Mouse (Mus musculus) kidney, embryonic 16.5 days (tissue): Measurements from ENCODE around the gene Vwa8. TPM values are rescaled to one million over a fixed set of nuclear protein-coding genes. Genes with fewer than 3 reads are reported as not detected.

Source experiments
- ATAC-seq: fragments of 200-750 bp; cut with Nextera tagmentation; 2 replicates; pipeline ENCODE4 v1.8.0; 2017; ENCODE audit warnings: moderate TSS enrichment; ENCODE audit not compliant: low FRiP score, low TSS enrichment
- H3K27ac ChIP-seq: fragments of 300-500 bp; sonication (generic); 2 replicates; pipeline ENCODE4 v1.5.1; 2014; ENCODE audit warnings: low read length
- H3K27me3 ChIP-seq: fragments of 300-500 bp; sonication (generic); 2 replicates; pipeline ENCODE4 v1.6.1; 2014; ENCODE audit warnings: low read length, control low read depth, mixed read lengths; ENCODE audit not compliant: insufficient read depth
- H3K36me3 ChIP-seq: fragments of 300-500 bp; sonication (generic); 2 replicates; pipeline ENCODE4 v1.6.1; 2014; ENCODE audit warnings: low read length, control low read depth, mixed read lengths; ENCODE audit not compliant: insufficient read depth
- H3K4me1 ChIP-seq: fragments of 300-500 bp; sonication (generic); 2 replicates; pipeline ENCODE4 v1.6.1; 2014; ENCODE audit warnings: low read length, control low read depth, mixed read lengths; ENCODE audit not compliant: insufficient read depth
- H3K4me2 ChIP-seq: fragments of 300-500 bp; sonication (generic); replicated peaks from 2 replicates; pipeline ENCODE4 v1.6.1; 2014; ENCODE audit warnings: low read depth, low read length
- H3K4me3 ChIP-seq: fragments of 300-500 bp; sonication (generic); 2 replicates; pipeline ENCODE4 v1.5.1; 2014; ENCODE audit warnings: mild to moderate bottlenecking, low read length
- H3K9ac ChIP-seq: fragments of 300-500 bp; sonication (generic); replicated peaks from 2 replicates; pipeline ENCODE4 v1.6.1; 2014; ENCODE audit warnings: low read length
- H3K9me3 ChIP-seq: fragments of 300-500 bp; sonication (generic); 2 replicates; pipeline ENCODE4 v1.6.1; 2016; ENCODE audit warnings: low read length, control low read depth
- WGBS: fragments of 180-500 bp; shearing (Covaris S2); extraction: QIAGEN DNeasy Blood & Tissue Kit; methylation state at CpG from one replicate; pipeline ENCODE4 v1.1.7; 2014; 5-methylcytosine and 5-hydroxymethylcytosine counted together
- polyA plus RNA-seq: library from polyadenylated mRNA; unstranded; fragments of >200 nt; fragmentation: Nextera tagmentation; extraction: Ambion mirVana; gene quantifications from 2 replicates; pipeline ENCODE4 v1.2.1, GENCODE M21; 2015

Gene Vwa8
- polyA plus RNA-seq, 1 experiment from 2014 or later: 16.0 TPM

DNA sequence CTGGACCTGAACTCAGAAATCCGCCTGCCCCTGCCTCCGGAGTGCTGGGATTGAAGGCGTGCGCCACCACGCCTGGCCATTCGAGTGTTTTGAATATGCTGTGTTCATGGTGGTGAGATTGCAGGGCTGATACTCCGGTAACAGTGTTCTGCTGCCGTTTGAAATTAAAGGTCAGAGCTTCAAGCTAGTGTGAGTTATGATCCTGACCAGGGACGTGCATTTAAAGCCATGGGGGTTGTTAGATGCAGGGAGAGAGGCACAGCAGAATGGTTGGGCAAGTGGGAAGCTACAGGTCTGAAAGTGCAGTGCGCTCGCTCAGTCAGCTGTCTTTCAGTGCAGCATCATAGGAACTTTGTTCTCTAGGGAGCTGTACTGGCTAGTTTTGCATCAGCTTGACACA lies 271.8 kb downstream of the Vwa8 start:
- WGBS: 78% methylated on average over 11 of the region's 11 CpGs
- no peak for ATAC-seq
- H3K27me3 ChIP-seq: no peaks in the 10 kb centered on the region
- H3K4me2 ChIP-seq: no peak overlapping the region
- H3K9me3 ChIP-seq: no peaks in the 10 kb centered on the region
- H3K4me3 ChIP-seq: no peak overlapping the region
- no peaks in the 10 kb centered on the region for H3K4me1 ChIP-seq
- H3K9ac ChIP-seq: no peak overlapping the region
- H3K27ac ChIP-seq: no peak overlapping the region
- H3K36me3 ChIP-seq: no peaks in the 10 kb centered on the region

DNA sequence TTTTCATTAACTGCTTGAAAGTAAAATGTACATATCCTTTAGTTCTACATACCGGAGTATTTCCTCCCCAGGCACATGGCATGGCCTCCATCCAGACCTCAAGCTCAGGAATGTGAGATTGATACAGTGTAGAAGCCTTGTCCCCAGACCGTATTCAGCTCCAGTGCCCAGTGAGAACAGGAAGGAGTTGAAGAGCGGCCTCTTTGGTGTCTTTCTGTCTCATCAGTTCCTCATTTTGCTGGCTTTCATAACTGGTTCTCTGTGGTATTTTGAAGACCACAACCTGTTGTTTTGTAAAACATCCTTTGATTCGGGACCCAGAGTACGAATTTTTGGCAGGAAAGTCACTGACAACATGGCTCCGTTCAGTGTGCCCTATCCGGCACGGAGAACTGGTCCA lies 274.6 kb downstream of the Vwa8 start:
- H3K4me1 ChIP-seq: no peaks in the 10 kb centered on the region
- no peak overlapping the region for H3K9ac ChIP-seq
- 86% methylated on average over 8 of the region's 8 CpGs for WGBS
- H3K9me3 ChIP-seq: no peaks in the 10 kb centered on the region
- no peaks in the 10 kb centered on the region for H3K27me3 ChIP-seq
- ATAC-seq: no peak
- H3K27ac ChIP-seq: no peak overlapping the region
- no peak overlapping the region for H3K4me3 ChIP-seq
- no peak overlapping the region for H3K4me2 ChIP-seq
- no peaks in the 10 kb centered on the region for H3K36me3 ChIP-seq

DNA sequence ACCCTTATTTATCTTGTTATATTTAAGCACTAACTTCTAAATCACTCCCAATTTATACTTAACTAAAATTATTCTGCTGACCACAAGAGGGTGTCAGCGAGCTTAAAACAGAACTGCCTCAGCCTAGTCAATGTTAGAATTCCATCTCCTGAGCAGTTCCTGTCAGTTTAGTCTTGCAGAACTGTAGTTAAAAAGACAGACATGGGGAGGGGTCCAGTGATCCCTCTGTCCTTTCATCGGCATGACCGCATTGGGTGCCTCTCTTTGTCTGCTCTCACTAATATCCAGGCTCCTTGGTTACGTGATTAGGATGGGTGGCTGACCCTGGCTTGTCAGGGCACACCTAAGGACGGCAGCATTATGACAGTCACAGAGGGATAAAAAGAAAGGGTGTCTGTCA lies 275.8 kb downstream of the Vwa8 start:
- no peak overlapping the region for H3K4me3 ChIP-seq
- no peak overlapping the region for H3K9ac ChIP-seq
- H3K9me3 ChIP-seq: no peaks in the 10 kb centered on the region
- ATAC-seq: no peak
- H3K36me3 ChIP-seq: no peaks in the 10 kb centered on the region
- no peak overlapping the region for H3K4me2 ChIP-seq
- no peak overlapping the region for H3K27ac ChIP-seq
- H3K4me1 ChIP-seq: no peaks in the 10 kb centered on the region
- WGBS: 54% methylated on average over 5 of the region's 5 CpGs
- no peaks in the 10 kb centered on the region for H3K27me3 ChIP-seq

DNA sequence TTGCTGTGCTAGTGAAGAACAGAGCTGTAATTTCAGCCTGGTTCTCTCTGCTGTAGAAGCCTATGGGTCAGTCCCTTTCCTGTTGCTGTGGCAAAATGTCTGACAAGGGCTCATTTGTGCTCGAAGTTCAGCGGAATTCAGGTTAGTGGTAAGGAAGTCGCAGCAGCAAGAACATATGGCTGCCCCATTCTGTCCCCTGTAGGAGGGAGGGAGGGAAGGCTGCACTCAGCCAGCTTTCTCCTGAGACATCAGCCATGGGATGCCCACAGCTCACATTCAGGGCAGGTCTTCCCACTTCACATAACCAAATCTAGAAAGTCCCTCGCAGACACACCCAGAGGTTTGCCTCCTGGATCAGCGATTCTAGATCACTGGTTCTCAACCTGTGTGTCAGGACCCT lies 277.3 kb downstream of the Vwa8 start:
- H3K9me3 ChIP-seq: no peaks in the 10 kb centered on the region
- H3K27me3 ChIP-seq: no peaks in the 10 kb centered on the region
- no peak for ATAC-seq
- H3K9ac ChIP-seq: no peak overlapping the region
- no peak overlapping the region for H3K27ac ChIP-seq
- no peak overlapping the region for H3K4me3 ChIP-seq
- WGBS: 77% methylated on average over 5 of the region's 5 CpGs
- no peak overlapping the region for H3K4me2 ChIP-seq
- no peaks in the 10 kb centered on the region for H3K36me3 ChIP-seq
- no peaks in the 10 kb centered on the region for H3K4me1 ChIP-seq

DNA sequence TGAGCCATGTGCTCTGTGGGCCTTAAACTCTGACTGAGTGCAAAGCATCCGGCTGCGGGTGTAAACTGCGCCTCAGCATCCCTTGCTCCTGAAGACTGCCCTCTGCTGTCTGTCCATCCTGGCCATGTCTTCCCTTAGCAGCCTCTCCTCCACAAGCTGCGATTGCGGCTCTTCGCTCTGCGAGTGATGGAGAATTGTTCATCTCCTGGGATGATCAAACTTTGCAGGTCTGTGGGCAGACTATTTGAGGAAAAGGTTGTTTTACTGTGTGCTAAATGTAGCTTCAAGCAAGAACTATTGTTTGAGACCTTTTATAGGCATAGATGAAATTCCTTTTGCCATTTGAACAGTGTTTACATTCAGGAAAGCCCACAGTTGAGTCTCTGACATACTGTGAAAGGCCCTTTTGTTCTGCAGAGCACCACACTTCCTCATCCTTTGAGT lies 286.1 kb downstream of the Vwa8 start:
- no peaks in the 10 kb centered on the region for H3K27me3 ChIP-seq
- peaks cover 3% of the 10 kb centered on the region for H3K4me1 ChIP-seq
- H3K9ac ChIP-seq: no peak overlapping the region
- H3K9me3 ChIP-seq: no peaks in the 10 kb centered on the region
- no peak overlapping the region for H3K4me2 ChIP-seq
- 0 out of 2 replicates have a peak overlapping the region, but pooled peaks have one; percentile 28 for H3K27ac ChIP-seq
- H3K4me3 ChIP-seq: no peak overlapping the region
- H3K36me3 ChIP-seq: no peaks in the 10 kb centered on the region
- WGBS: 21% methylated on average over 7 of the region's 7 CpGs
- peak; percentile 46; the same call in 1 of the 2 replicates for ATAC-seq

DNA sequence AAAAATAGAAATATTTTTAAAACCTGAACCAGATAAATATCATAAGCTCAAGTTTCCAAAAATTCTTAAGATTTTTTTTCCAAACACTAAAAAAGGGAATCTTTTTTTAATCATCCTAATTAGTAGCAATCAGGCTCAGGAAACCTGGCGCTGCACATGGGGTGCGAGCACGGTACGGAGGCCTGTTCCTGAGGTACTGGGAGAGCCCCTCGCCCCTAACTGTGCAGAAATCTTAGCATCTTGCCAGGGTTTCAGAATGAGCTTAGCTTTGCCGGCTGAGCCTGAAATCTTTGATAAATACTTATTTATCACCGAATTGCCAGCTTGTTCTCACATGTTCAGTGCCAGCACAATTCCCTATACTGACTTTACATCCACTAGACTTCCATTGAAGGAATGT lies 286.6 kb downstream of the Vwa8 start:
- Histone ChIP-seq H3K36me3 (no peaks in the 10 kb centered on the region), H3K4me1 (peaks cover 9% of the 10 kb centered on the region), H3K27ac (no peak overlapping the region), H3K4me2 (no peak overlapping the region), H3K4me3 (no peak overlapping the region), H3K9me3 (no peaks in the 10 kb centered on the region), H3K27me3 (no peaks in the 10 kb centered on the region), H3K9ac (no peak overlapping the region)
- WGBS: 83% methylated on average over 7 of the region's 7 CpGs
- ATAC-seq: no peak

DNA sequence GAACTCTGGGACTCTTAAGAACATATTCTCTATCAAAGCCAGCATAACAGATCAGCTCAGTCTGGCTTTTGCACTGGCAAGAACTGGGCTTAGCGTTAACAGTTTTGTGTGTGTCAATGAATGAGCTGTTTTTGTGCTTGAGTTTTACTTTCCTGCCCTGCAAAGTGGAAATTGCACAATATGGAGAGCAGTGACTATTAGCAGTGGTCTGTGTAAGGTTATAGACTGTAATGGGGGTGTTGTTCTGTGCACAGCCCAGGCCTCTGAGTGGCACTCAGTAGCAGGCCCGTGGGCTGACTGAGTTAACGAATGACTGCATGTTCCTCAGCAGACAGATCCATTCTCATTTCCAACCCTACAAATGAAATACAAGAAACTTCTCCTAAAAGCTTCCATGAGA lies 287.7 kb downstream of the Vwa8 start:
- 73% methylated on average over 3 of the region's 3 CpGs for WGBS
- no peak overlapping the region for H3K4me3 ChIP-seq
- H3K36me3 ChIP-seq: no peaks in the 10 kb centered on the region
- H3K4me1 ChIP-seq: peaks cover 14% of the 10 kb centered on the region
- no peak overlapping the region for H3K27ac ChIP-seq
- H3K9me3 ChIP-seq: no peaks in the 10 kb centered on the region
- H3K27me3 ChIP-seq: no peaks in the 10 kb centered on the region
- ATAC-seq: no peak
- no peak overlapping the region for H3K4me2 ChIP-seq
- H3K9ac ChIP-seq: no peak overlapping the region

DNA sequence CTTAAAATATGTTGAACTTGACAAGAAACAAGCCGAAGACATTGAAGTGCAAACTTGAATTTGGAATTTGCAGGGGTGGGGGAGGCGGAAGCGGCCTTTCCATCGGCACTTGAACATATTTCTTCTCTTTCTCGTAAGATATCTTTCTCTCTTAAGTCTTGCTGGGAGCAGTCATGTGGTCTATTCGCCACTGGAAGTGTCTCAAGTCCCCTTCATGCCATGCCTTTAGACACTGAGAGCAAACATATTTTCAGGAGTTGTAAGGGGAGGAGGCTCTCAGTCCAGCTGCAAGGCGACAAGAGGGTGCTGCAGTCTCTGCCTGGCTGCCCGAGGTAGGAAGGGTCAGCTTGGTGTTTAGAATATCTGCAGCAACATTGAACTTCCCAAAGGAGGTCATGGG lies 288.2 kb downstream of the Vwa8 start:
- no peaks in the 10 kb centered on the region for H3K36me3 ChIP-seq
- H3K27ac ChIP-seq: no peak overlapping the region
- no peak for ATAC-seq
- H3K9me3 ChIP-seq: no peaks in the 10 kb centered on the region
- no peaks in the 10 kb centered on the region for H3K27me3 ChIP-seq
- H3K4me1 ChIP-seq: peaks cover 14% of the 10 kb centered on the region
- no peak overlapping the region for H3K4me3 ChIP-seq
- H3K4me2 ChIP-seq: no peak overlapping the region
- no peak overlapping the region for H3K9ac ChIP-seq
- 65% methylated on average over 8 of the region's 8 CpGs for WGBS

DNA sequence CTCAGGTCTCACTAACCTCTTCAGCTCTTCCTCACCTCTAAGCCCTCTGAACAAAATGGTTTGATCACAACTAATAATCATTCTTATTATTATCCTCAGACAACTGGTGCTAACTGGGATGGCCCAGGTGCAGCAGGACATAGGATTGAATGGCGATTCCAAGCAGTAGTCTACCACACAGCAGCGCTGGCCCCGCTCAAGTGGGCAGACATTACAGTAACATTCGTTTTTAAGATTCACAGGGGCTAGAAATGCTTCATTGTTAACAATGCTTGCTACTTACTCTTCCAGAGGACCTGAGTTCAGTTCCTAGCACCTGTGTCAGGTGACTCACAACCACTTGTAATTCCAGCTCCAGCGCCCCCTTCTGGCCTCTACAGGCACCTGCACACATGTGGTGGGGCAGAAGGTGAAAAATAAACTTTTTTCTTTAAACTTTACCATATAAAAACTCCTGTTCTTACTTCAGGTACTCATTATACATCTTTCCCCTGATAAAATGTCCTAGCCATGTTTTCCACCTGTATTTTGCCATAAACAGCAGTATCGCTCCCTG lies 290.3 kb downstream of the Vwa8 start:
- Histone ChIP-seq H3K27me3 (no peaks in the 10 kb centered on the region), H3K9ac (no peak overlapping the region), H3K36me3 (no peaks in the 10 kb centered on the region), H3K4me1 (peaks cover 20% of the 10 kb centered on the region), H3K4me2 (no peak overlapping the region), H3K27ac (no peak overlapping the region), H3K4me3 (no peak overlapping the region), H3K9me3 (no peaks in the 10 kb centered on the region)
- ATAC-seq: no peak
- WGBS: 94% methylated on average over 6 of the region's 6 CpGs

DNA sequence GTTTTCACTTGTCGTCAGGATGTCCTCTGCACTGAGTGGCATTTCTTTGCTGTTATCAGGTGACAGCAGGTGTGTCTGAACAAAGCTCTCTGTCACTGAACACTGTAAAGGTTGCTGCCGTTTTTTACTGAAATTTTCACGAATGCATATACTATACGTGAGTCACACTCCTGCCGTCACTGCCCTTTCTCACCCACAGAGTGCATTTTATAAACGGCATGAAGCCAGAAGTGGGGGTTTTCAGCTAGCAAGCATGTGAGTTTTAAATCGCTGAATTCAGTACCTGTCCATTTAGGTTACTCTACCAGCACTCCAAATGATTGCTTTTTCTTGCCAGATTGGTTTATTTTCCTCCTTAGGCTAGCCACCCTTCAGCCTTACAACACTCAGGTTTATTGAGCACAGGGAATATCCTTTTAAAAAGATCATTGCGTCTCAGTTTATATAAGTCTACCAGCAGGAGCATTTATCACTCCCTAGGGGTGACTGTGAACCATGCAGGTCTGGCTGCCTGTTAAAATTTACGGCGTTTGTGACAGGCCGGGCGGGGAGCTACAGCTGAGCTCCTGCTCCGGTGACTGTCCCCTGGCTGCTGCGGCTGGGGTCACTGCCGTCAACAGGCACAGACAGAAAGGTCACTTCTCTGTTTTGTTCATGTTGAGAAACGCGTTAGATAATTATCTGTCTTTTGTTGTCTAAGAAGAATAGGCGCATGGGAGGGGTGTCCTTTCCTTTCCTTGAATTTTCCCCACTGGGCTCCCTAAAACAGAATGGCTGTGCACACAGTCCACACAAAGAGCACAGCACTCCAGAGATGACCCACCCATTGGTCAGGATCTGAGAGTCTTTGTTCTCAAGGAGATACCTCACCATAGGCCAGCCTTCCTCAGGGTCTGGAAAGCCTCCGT lies 291.3 kb downstream of the Vwa8 start:
- Histone ChIP-seq H3K4me2 (no peak overlapping the region; the same call in 1 of the 2 replicates), H3K4me3 (no peak overlapping the region), H3K9ac (no peak overlapping the region), H3K9me3 (no peaks in the 10 kb centered on the region), H3K36me3 (no peaks in the 10 kb centered on the region), H3K27ac (0 out of 2 replicates have a peak overlapping the region, but pooled peaks have one; percentile 17), H3K4me1 (peaks cover 26% of the 10 kb centered on the region), H3K27me3 (no peaks in the 10 kb centered on the region)
- WGBS: 18% methylated on average over 19 of the region's 19 CpGs
- peak; percentile 78; the same call in 1 of the 2 replicates for ATAC-seq
